Mouse (Mus musculus) midbrain, postnatal 0 days (tissue): ENCODE measurements around the gene Tmem138. TPM values are rescaled to one million over a fixed set of nuclear protein-coding genes. Genes with fewer than 3 reads are reported as not detected.
A peak's percentile ranks its signal among the peaks of the same experiment; 100 is the strongest.
"Not testable (repeated sequence)": the region's sequence is repeated elsewhere in the genome, so short reads cannot be mapped to it uniquely, and the experiment has no call there.

Experiments
- ATAC-seq: fragments of 200-750 bp; cut with Nextera tagmentation; 2 replicates; pipeline ENCODE4 v1.8.0; 2017; ENCODE audit warnings: moderate number of reproducible peaks, mild to moderate bottlenecking, moderate TSS enrichment, moderate library complexity; ENCODE audit not compliant: low FRiP score
- DNase-seq: peaks from one replicate; pipeline ENCODE4 v3.0.0-alpha.2; 2015; ENCODE audit warnings: low spot score
- H3K27ac ChIP-seq: fragments of 300-500 bp; sonication (generic); 2 replicates; pipeline ENCODE4 v1.5.1; 2014; ENCODE audit warnings: low read depth, mild to moderate bottlenecking, low read length, mixed read lengths
- H3K27me3 ChIP-seq: fragments of 300-500 bp; sonication (generic); 2 replicates; pipeline ENCODE4 v1.6.1; 2014; ENCODE audit warnings: low read length, control low read depth, mixed read lengths; ENCODE audit not compliant: insufficient read depth
- H3K36me3 ChIP-seq: fragments of 300-500 bp; sonication (generic); 2 replicates; pipeline ENCODE4 v1.6.1; 2014; ENCODE audit warnings: low read length, control low read depth, mixed read lengths; ENCODE audit not compliant: insufficient read depth
- H3K4me1 ChIP-seq: fragments of 300-500 bp; sonication (generic); 2 replicates; pipeline ENCODE4 v1.6.1; 2014; ENCODE audit warnings: mild to moderate bottlenecking, control low read depth, antibody characterized with exemption, low read length, mixed read lengths; ENCODE audit not compliant: insufficient read depth
- H3K4me2 ChIP-seq: fragments of 300-500 bp; sonication (generic); 2 replicates; pipeline ENCODE4 v1.6.1; 2014; ENCODE audit warnings: low read depth, mild to moderate bottlenecking, low read length, mixed read lengths; ENCODE audit not compliant: poor library complexity, severe bottlenecking
- H3K4me3 ChIP-seq: fragments of 300-500 bp; sonication (generic); 2 replicates; pipeline ENCODE4 v1.5.1; 2014; ENCODE audit warnings: low read depth, mild to moderate bottlenecking, low read length, moderate library complexity
- H3K9ac ChIP-seq: fragments of 300-500 bp; sonication (generic); replicated peaks from 2 replicates; pipeline ENCODE4 v1.6.1; 2014; ENCODE audit warnings: mild to moderate bottlenecking, low read length, moderate library complexity, mixed read lengths; ENCODE audit not compliant: poor library complexity, severe bottlenecking
- H3K9me3 ChIP-seq: fragments of 300-500 bp; sonication (generic); 2 replicates; pipeline ENCODE4 v1.6.1; 2016; ENCODE audit warnings: low read length, control low read depth
- CTCF ChIP-seq: IDR thresholded peaks from 2 replicates; pipeline ENCODE4 v1.5.1; 2016; ENCODE audit warnings: antibody characterized with exemption, mild to moderate bottlenecking
- WGBS: fragments of 180-500 bp; shearing (Covaris S2); extraction: QIAGEN DNeasy Blood & Tissue Kit; methylation state at CpG from one replicate; pipeline ENCODE4 v1.1.7; 2014; 5-methylcytosine and 5-hydroxymethylcytosine counted together
- polyA plus RNA-seq: library from polyadenylated mRNA; unstranded; fragments of >200 nt; fragmentation: Nextera tagmentation; extraction: Ambion mirVana; gene quantifications from 2 replicates; pipeline ENCODE4 v1.2.1, GENCODE M21; 2015
- total RNA-seq: library from RNA; depleted of rRNA; stranded (reverse); fragments of >200 nt; gene quantifications from 2 replicates; pipeline ENCODE4 v1.2.3, GENCODE M21; 2014

Tmem138 gene
- total and polyA plus RNA-seq, 2 experiments from 2014 or later, result 18.5 to 32.4 TPM

DNA sequence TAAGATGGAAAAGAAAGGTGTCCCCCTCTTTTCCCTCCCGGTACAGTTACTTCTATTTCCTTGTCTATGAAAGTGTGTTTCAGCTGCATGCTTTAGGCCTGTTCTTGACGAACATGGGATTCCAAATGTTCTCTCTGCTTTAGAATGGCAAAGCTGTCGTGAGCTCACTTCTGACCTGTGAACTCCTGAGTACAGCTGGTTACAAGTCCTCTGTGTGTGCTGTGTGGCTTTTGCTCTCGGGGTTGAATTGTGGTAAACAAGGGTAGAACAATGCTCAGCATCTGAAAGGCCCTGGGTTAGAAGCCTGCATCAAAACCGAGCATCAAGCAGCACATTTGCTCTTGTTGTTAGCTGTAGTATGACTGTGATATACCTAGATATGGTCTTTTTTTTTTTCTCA, 14.8 kb downstream of the Tmem138 start:
- ATAC-seq, result no peak
- H3K27me3 ChIP-seq, result no peaks in the 10 kb centered on the region
- DNase-seq, result no peak
- H3K9me3 ChIP-seq, result no peaks in the 10 kb centered on the region
- H3K4me3 ChIP-seq, result no peak overlapping the region
- no peaks in the 10 kb centered on the region for H3K4me1 ChIP-seq
- TF ChIP-seq CTCF, result no peak
- no peaks in the 10 kb centered on the region for H3K36me3 ChIP-seq
- H3K4me2 ChIP-seq, result no peak overlapping the region
- no peak overlapping the region for H3K9ac ChIP-seq
- 67% methylated on average over 5 of the region's 5 CpGs for WGBS
- H3K27ac ChIP-seq, result no peak overlapping the region

DNA sequence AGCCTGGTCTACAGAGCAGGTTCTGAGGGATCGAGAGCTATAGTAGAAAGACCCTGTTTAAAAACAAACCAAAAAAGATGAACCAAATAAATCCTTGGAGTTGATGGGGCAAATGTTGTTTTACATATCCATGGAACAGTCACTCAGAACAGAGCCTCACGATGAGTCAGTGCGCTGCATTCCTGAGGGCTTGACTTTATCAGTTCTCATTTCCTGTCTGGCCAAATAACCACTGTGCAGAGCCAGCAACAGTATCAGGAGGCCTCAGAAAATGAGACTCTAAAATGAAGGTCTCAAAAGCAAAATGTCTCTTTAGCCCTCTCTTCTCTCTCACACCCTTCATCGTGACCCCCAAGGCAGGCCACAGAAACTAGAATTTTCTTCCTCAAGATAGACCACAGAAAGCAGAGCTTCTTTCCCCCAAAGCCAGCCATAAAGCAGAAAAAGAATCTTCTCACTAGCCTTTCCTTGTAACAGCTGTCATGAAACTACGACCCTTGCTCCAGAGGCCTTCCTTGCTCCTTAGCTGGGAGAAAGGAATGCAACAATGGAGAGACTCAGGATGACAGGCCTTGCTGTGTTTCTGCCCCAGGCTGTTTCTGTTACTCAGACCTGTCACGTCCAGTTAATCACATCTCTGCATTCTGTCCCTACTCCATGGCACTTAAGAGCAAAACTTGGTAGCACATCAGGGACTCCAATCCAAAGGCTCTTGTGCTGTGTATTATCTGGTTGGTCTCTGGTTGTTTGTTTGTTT, 15.4 kb downstream of the Tmem138 start:
- H3K4me3 ChIP-seq, result no peak overlapping the region
- no peaks in the 10 kb centered on the region for H3K36me3 ChIP-seq
- no peak overlapping the region for H3K4me2 ChIP-seq
- no peaks in the 10 kb centered on the region for H3K9me3 ChIP-seq
- H3K9ac ChIP-seq, result no peak overlapping the region
- H3K4me1 ChIP-seq, result peaks cover 2% of the 10 kb centered on the region; the same call in 1 of the 2 replicates
- 67% methylated on average over 6 of the region's 6 CpGs for WGBS
- ATAC-seq, result no peak
- no peak for DNase-seq
- no peak for TF ChIP-seq CTCF
- H3K27me3 ChIP-seq, result no peaks in the 10 kb centered on the region
- H3K27ac ChIP-seq, result no peak overlapping the region

DNA sequence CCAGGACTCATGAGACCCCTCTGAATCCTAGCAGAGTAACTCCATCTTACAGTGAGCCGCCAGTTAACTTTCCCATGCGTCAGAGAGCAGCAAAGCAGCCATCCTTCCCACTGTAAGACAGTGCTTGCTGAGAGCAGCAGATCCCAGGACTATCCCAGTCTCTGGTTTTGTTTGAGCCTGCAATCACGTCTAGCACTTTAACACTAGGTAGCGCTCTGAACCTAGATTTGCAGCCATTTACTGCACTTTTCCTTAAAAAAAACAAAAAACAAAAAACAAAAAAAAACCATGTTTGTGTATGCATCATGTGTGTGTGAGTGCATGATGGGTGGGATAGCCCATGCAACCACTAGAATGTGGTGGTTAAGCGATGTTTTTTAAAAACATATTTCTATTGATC, 17.1 kb downstream of the Tmem138 start:
- Histone ChIP-seq H3K9me3 (no peaks in the 10 kb centered on the region), H3K36me3 (no peaks in the 10 kb centered on the region), H3K4me2 (no peak overlapping the region), H3K4me3 (no peak overlapping the region), H3K9ac (no peak overlapping the region), H3K27ac (no peak overlapping the region), H3K4me1 (peaks cover 10% of the 10 kb centered on the region; the same call in 1 of the 2 replicates), H3K27me3 (no peaks in the 10 kb centered on the region)
- 32% methylated on average over 5 of the region's 5 CpGs for WGBS
- DNase-seq (peak; percentile 56), ATAC-seq (no peak)
- peak; percentile 54 for TF ChIP-seq CTCF

DNA sequence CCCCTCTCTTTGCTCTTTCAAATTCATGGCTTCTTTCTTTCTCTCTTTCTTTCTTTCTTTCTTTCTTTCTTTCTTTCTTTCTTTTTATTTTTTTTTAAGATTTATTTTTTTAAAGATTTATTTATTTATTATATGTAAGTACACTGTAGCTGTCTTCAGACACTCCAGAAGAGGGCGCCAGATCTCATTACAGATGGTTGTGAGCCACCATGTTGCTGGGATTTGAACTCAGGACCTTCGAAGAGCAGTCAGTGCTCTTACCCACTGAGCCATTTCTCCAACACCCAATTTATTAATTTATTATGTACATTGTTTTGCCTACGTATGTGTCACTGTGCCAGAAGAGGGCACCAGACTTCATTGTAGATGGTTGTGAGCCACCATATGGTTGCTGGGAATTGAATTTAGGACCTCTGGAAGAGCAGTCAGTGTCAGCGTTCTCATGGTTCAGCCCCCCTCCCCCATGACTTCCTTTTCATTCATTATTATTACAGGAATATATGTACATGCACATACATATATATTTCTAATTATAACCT, 19.3 kb downstream of the Tmem138 start:
- not testable (repeated sequence) for H3K27me3 ChIP-seq, H3K36me3 ChIP-seq, ATAC-seq, H3K27ac ChIP-seq, H3K4me3 ChIP-seq, H3K4me2 ChIP-seq, H3K9me3 ChIP-seq, H3K9ac ChIP-seq, DNase-seq
- 71% methylated on average over 4 of the region's 4 CpGs for WGBS
- H3K4me1 ChIP-seq, result peaks cover 14% of the 10 kb centered on the region; the same call in 1 of the 2 replicates

DNA sequence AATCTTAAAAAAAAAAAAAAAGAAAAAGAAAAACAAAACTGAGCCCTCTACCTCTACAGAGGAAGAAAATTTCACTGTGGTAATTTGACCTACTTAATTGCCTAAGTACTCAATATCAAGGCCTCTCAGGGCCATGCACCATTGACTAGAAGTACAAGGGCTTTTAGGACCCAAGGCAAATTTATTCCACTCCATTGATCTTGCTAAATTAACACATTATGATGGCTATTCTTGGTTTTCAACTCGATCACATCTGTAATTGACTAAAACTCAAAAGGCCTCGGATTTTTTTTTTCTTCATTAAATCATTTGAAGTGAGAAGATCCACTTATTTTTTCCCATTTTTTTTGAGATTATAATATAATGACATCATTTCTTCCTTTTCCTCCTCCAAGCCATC, 19.7 kb downstream of the Tmem138 start:
- no peak for ATAC-seq
- no peak for DNase-seq
- 85% methylated on average over 2 of the region's 2 CpGs for WGBS
- H3K9me3 ChIP-seq, result no peaks in the 10 kb centered on the region
- no peak overlapping the region for H3K4me3 ChIP-seq
- no peak overlapping the region for H3K9ac ChIP-seq
- H3K4me2 ChIP-seq, result no peak overlapping the region
- H3K27me3 ChIP-seq, result no peaks in the 10 kb centered on the region
- peaks cover 14% of the 10 kb centered on the region; the same call in 1 of the 2 replicates for H3K4me1 ChIP-seq
- no peak for TF ChIP-seq CTCF
- H3K27ac ChIP-seq, result no peak overlapping the region
- no peaks in the 10 kb centered on the region for H3K36me3 ChIP-seq

DNA sequence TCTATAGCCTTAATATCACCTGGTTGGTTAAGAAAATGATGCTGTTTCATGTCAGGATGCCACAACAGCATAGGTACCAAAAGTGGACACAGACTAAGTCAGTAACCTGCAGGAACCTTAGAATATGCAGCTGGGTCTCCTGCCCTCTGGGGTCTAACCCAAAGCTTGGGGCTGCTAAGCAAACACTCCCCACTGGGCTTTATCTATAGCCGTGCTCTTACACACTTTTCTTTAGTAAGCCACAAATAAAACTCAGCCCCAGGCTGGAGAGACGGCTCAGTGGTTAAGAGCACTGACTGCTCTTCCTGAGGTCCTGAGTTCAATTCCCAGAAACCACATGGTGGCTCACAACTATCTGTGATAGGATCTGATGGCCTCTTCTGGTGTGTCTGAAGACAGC, 20.2 kb downstream of the Tmem138 start:
- H3K27me3 ChIP-seq, result no peaks in the 10 kb centered on the region
- no peak overlapping the region for H3K27ac ChIP-seq
- H3K4me3 ChIP-seq, result no peak overlapping the region
- H3K4me2 ChIP-seq, result peak overlapping the region; percentile 56; the same call in 1 of the 2 replicates
- H3K9ac ChIP-seq, result no peak overlapping the region
- DNase-seq (no peak), ATAC-seq (no peak)
- TF ChIP-seq CTCF, result no peak
- H3K36me3 ChIP-seq, result no peaks in the 10 kb centered on the region
- WGBS, result 78% methylated on average over 2 of the region's 2 CpGs
- H3K4me1 ChIP-seq, result peaks cover 14% of the 10 kb centered on the region; the same call in 1 of the 2 replicates
- H3K9me3 ChIP-seq, result no peaks in the 10 kb centered on the region
